Mouse (Mus musculus): ENCODE data around the gene Lrrc4.
A peak's percentile ranks its signal among the peaks of the same experiment; 100 is the strongest.

Lrrc4 gene

GRCm38 (mm10) chr6:28615966-28616365 lies 215.6 kb downstream of the Lrrc4 start:
- peak in 1 of 2 experiments; percentile 25 for DNase-seq (ENCODE audit: low spot score in 2 of 2)

DNA sequence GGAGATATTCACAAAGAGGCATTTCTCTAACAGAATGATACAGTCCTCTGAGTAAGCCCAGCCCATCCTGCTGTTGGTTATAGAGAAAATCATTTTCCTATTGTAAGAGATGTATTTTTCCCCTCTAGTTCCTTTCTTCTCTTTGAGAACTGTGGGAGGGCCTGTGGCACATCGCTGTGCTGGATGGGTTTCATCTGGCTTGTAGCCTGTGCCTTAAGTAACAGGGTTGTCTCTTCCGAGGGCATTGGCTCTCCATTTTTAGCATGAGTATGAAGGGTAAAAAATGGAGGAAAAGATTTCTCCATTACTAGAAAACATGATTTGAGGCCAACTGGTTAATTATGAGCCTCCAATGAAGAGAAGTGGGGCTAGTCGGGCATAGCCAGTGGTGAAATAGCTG lies 216.1 kb downstream of the Lrrc4 start:
- DNase-seq (ENCODE audit: low spot score in 2 of 2): peak in 1 of 2 experiments; percentile 55

GRCm38 (mm10) chr6:28614856-28615255 lies 216.7 kb downstream of the Lrrc4 start:
- peak in 1 of 2 experiments; percentile 28 for DNase-seq (ENCODE audit: low spot score in 2 of 2)

DNA sequence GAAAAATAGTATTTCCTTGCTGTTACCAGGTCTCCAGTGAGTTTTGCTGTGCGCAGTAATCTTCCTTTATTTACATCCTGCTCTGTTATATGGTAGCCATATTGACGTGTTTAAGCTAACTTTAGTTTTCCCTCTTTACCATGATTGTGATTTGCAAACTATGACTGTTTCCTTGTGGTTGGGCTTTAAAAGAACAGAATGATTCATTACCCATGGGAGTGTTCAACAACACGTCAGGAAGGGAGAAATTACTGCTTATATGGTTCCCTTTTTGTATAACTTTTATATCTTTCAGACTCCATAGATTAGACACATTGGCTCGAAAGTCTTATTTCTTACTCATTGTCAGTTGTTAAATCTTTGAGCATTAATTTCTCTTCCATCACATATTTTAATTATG lies 218.1 kb downstream of the Lrrc4 start:
- no peak for DNase-seq (ENCODE audit: low spot score in 2 of 2)
